Mouse (Mus musculus): ENCODE data around the gene Tmem186. TPM values are rescaled to one million over a fixed set of nuclear protein-coding genes. Genes with fewer than 3 reads are reported as not detected.

Gene Tmem186
- polyA plus RNA-seq, 1 experiment = not detected

- H3K27ac ChIP-seq (ENCODE audit: insufficient read depth, low read depth, low read length) = peak overlapping the region; percentile 48
- WGBS = under 1% methylated on average over 13 of the region's 13 CpGs
- TF ChIP-seq POLR2A (IDR thresholded peaks at IDR 0.05; ENCODE audit: insufficient read depth, low read depth, low read length) (no peak), CTCF (IDR thresholded peaks at IDR 0.05; ENCODE audit: insufficient read depth, low read depth, low read length) (no peak)
- H3K4me1 ChIP-seq (ENCODE audit: control insufficient read depth, insufficient read depth, low read length) = peaks cover 10% of the 10 kb centered on the region; the same call in 1 of the 2 replicates
- H3K4me3 ChIP-seq (ENCODE audit: insufficient read depth, low read depth, low read length) = peak overlapping the region; percentile 78
These were observed 670 bp downstream of the Tmem186 start for GRCm38 (mm10) chr16:8636867-8637216.

GRCm38 (mm10) chr16:8631428-8631827, 6.1 kb downstream of the Tmem186 start:
- Histone ChIP-seq H3K4me3 (ENCODE audit: insufficient read depth, low read depth, low read length) (no peak overlapping the region), H3K27ac (ENCODE audit: insufficient read depth, low read depth, low read length) (no peak overlapping the region), H3K4me1 (ENCODE audit: control insufficient read depth, insufficient read depth, low read length) (peaks cover 7% of the 10 kb centered on the region; the same call in 1 of the 2 replicates)
- no peak for TF ChIP-seq POLR2A (IDR thresholded peaks at IDR 0.05; ENCODE audit: insufficient read depth, low read depth, low read length)
- no peak for TF ChIP-seq CTCF (IDR thresholded peaks at IDR 0.05; ENCODE audit: insufficient read depth, low read depth, low read length)
- 85% methylated on average over 5 of the region's 5 CpGs for WGBS

- no peak overlapping the region for H3K27ac ChIP-seq (ENCODE audit: insufficient read depth, low read depth, low read length)
- TF ChIP-seq POLR2A (IDR thresholded peaks at IDR 0.05; ENCODE audit: insufficient read depth, low read depth, low read length) (no peak), CTCF (IDR thresholded peaks at IDR 0.05; ENCODE audit: insufficient read depth, low read depth, low read length) (no peak)
- H3K4me1 ChIP-seq (ENCODE audit: control insufficient read depth, insufficient read depth, low read length) = no peaks in the 10 kb centered on the region
- 71% methylated on average over 2 of the region's 2 CpGs for WGBS
- no peak overlapping the region for H3K4me3 ChIP-seq (ENCODE audit: insufficient read depth, low read depth, low read length)
These were observed 7.1 kb downstream of the Tmem186 start for GRCm38 (mm10) chr16:8630419-8630818.

GRCm38 (mm10) chr16:8620315-8621115, 17.0 kb downstream of the Tmem186 start:
- WGBS = 64% methylated on average over 16 of the region's 16 CpGs
- no peak overlapping the region for H3K4me3 ChIP-seq (ENCODE audit: insufficient read depth, low read depth, low read length)
- TF ChIP-seq CTCF (IDR thresholded peaks at IDR 0.05; ENCODE audit: insufficient read depth, low read depth, low read length) (no peak), POLR2A (IDR thresholded peaks at IDR 0.05; ENCODE audit: insufficient read depth, low read depth, low read length) (no peak)
- H3K4me1 ChIP-seq (ENCODE audit: control insufficient read depth, insufficient read depth, low read length) = peaks cover 8% of the 10 kb centered on the region
- peak overlapping the region; percentile 33; the same call in 1 of the 2 replicates for H3K27ac ChIP-seq (ENCODE audit: insufficient read depth, low read depth, low read length)

- WGBS = 37% methylated on average over 10 of the region's 10 CpGs
- TF ChIP-seq CTCF (IDR thresholded peaks at IDR 0.05; ENCODE audit: insufficient read depth, low read depth, low read length) (no peak), POLR2A (IDR thresholded peaks at IDR 0.05; ENCODE audit: insufficient read depth, low read depth, low read length) (no peak)
- no peak overlapping the region for H3K4me3 ChIP-seq (ENCODE audit: insufficient read depth, low read depth, low read length)
- H3K4me1 ChIP-seq (ENCODE audit: control insufficient read depth, insufficient read depth, low read length) = peaks cover 8% of the 10 kb centered on the region
- peak overlapping the region; percentile 80 for H3K27ac ChIP-seq (ENCODE audit: insufficient read depth, low read depth, low read length)
These were observed 17.7 kb downstream of the Tmem186 start for GRCm38 (mm10) chr16:8619659-8620314.

- Histone ChIP-seq H3K27ac (ENCODE audit: insufficient read depth, low read depth, low read length) (no peak overlapping the region), H3K4me1 (ENCODE audit: control insufficient read depth, insufficient read depth, low read length) (no peaks in the 10 kb centered on the region), H3K4me3 (ENCODE audit: insufficient read depth, low read depth, low read length) (no peak overlapping the region)
- TF ChIP-seq CTCF (IDR thresholded peaks at IDR 0.05; ENCODE audit: insufficient read depth, low read depth, low read length) (no peak), POLR2A (IDR thresholded peaks at IDR 0.05; ENCODE audit: insufficient read depth, low read depth, low read length) (no peak)
- WGBS = 78% methylated on average over 3 of the region's 3 CpGs
These were observed 24.1 kb downstream of the Tmem186 start for GRCm38 (mm10) chr16:8613447-8613846.

- no peak overlapping the region for H3K4me3 ChIP-seq (ENCODE audit: insufficient read depth, low read depth, low read length)
- TF ChIP-seq CTCF (IDR thresholded peaks at IDR 0.05; ENCODE audit: insufficient read depth, low read depth, low read length) (no peak), POLR2A (IDR thresholded peaks at IDR 0.05; ENCODE audit: insufficient read depth, low read depth, low read length) (no peak)
- WGBS = 60% methylated on average over 4 of the region's 4 CpGs
- H3K27ac ChIP-seq (ENCODE audit: insufficient read depth, low read depth, low read length) = no peak overlapping the region
- no peaks in the 10 kb centered on the region for H3K4me1 ChIP-seq (ENCODE audit: control insufficient read depth, insufficient read depth, low read length)
These were observed 24.5 kb downstream of the Tmem186 start for GRCm38 (mm10) chr16:8613039-8613438.

GRCm38 (mm10) chr16:8612214-8613005, 25.1 kb downstream of the Tmem186 start:
- no peak overlapping the region for H3K4me3 ChIP-seq (ENCODE audit: insufficient read depth, low read depth, low read length)
- 92% methylated on average over 8 of the region's 8 CpGs for WGBS
- H3K4me1 ChIP-seq (ENCODE audit: control insufficient read depth, insufficient read depth, low read length) = no peaks in the 10 kb centered on the region
- TF ChIP-seq CTCF (IDR thresholded peaks at IDR 0.05; ENCODE audit: insufficient read depth, low read depth, low read length) = no peak
- TF ChIP-seq POLR2A (IDR thresholded peaks at IDR 0.05; ENCODE audit: insufficient read depth, low read depth, low read length) = no peak
- H3K27ac ChIP-seq (ENCODE audit: insufficient read depth, low read depth, low read length) = no peak overlapping the region
